Mouse (Mus musculus) CD4-positive helper T cell, adult 2 months (primary cell): ENCODE data around the gene Gcm1.

Experiments
- DNase-seq: peaks from one replicate; pipeline ENCODE4 v3.0.0-alpha.2; 2012; ENCODE audit warnings: low read depth, missing footprints, low spot score

Gene Gcm1

GRCm38 (mm10) chr9:78051677-78052076 lies at the start of gene Gcm1:
Gene Gcm1 (plus strand): TSS chr9:78051924.
- no peak for DNase-seq

GRCm38 (mm10) chr9:78003278-78003677 lies 48.4 kb upstream of the Gcm1 start:
- no peak for DNase-seq

- DNase-seq: peak; percentile 48
Observed at GRCm38 (mm10) chr9:78005481-78005880, 46.2 kb upstream of the Gcm1 start.

- DNase-seq: peak; percentile 67
Observed at GRCm38 (mm10) chr9:78006209-78007001, 45.3 kb upstream of the Gcm1 start.

GRCm38 (mm10) chr9:78009382-78009781 lies 42.3 kb upstream of the Gcm1 start:
- DNase-seq: no peak

GRCm38 (mm10) chr9:78010187-78010586 lies 41.5 kb upstream of the Gcm1 start:
- peak; percentile 65 for DNase-seq

- DNase-seq: peak; percentile 82
Observed at GRCm38 (mm10) chr9:78010707-78011106, 41.0 kb upstream of the Gcm1 start.

- DNase-seq: no peak
Observed at GRCm38 (mm10) chr9:78012066-78012465, 39.7 kb upstream of the Gcm1 start.

GRCm38 (mm10) chr9:78012681-78013080 lies 39.0 kb upstream of the Gcm1 start:
- no peak for DNase-seq

GRCm38 (mm10) chr9:78013813-78014212 lies 37.9 kb upstream of the Gcm1 start:
- no peak for DNase-seq

- no peak for DNase-seq
Observed at GRCm38 (mm10) chr9:78015816-78016215, 35.9 kb upstream of the Gcm1 start.

- DNase-seq: no peak
Observed at GRCm38 (mm10) chr9:78016288-78016687, 35.4 kb upstream of the Gcm1 start.

- no peak for DNase-seq
Observed at GRCm38 (mm10) chr9:78021256-78021655, 30.5 kb upstream of the Gcm1 start.

GRCm38 (mm10) chr9:78022187-78022945 lies 29.4 kb upstream of the Gcm1 start:
- peak; percentile 27 for DNase-seq

GRCm38 (mm10) chr9:78024823-78025222 lies 26.9 kb upstream of the Gcm1 start:
- peak; percentile 72 for DNase-seq

GRCm38 (mm10) chr9:78027099-78027498 lies 24.6 kb upstream of the Gcm1 start:
- no peak for DNase-seq

GRCm38 (mm10) chr9:78030835-78031456 lies 20.8 kb upstream of the Gcm1 start:
- no peak for DNase-seq

- no peak for DNase-seq
Observed at GRCm38 (mm10) chr9:78032930-78033329, 18.8 kb upstream of the Gcm1 start.

GRCm38 (mm10) chr9:78035296-78035695 lies 16.4 kb upstream of the Gcm1 start:
- DNase-seq: no peak

- no peak for DNase-seq
Observed at GRCm38 (mm10) chr9:78035831-78036230, 15.9 kb upstream of the Gcm1 start.

GRCm38 (mm10) chr9:78038755-78039489 lies 12.8 kb upstream of the Gcm1 start:
- DNase-seq: peak; percentile 79

GRCm38 (mm10) chr9:78045171-78045570 lies 6.6 kb upstream of the Gcm1 start:
- DNase-seq: no peak
